Mouse (Mus musculus) heart, postnatal 36 days (tissue): ENCODE data around the gene Padi4. TPM values are rescaled to one million over a fixed set of nuclear protein-coding genes. Genes with fewer than 3 reads are reported as not detected.

Experiments used
- DNase-seq, 2 experiments: peaks; one replicate each; pipeline ENCODE4 v3.0.0; 2021 to 2022
- intact Hi-C: fragments of 180-260 bp; cut with DNase I; formaldehyde crosslinking; loops from one replicate; pipeline ENCODE4 v1.15.1; 2025
- microRNA-seq, 2 experiments: library from miRNA; unstranded; fragments of <30 nt; microRNA quantifications; one replicate each; pipeline ENCODE4 v1.2.0; 2021; ENCODE audit warnings: borderline number of aligned reads in 2 of 2
- total RNA-seq, 2 experiments: library from RNA; stranded (reverse); gene quantifications; 2 replicates each; pipeline ENCODE4 v1.2.3; 2021

The Padi4 gene
- total RNA-seq, 2 experiments from 2014 or later, result 0.60 to 0.86 TPM

DNA sequence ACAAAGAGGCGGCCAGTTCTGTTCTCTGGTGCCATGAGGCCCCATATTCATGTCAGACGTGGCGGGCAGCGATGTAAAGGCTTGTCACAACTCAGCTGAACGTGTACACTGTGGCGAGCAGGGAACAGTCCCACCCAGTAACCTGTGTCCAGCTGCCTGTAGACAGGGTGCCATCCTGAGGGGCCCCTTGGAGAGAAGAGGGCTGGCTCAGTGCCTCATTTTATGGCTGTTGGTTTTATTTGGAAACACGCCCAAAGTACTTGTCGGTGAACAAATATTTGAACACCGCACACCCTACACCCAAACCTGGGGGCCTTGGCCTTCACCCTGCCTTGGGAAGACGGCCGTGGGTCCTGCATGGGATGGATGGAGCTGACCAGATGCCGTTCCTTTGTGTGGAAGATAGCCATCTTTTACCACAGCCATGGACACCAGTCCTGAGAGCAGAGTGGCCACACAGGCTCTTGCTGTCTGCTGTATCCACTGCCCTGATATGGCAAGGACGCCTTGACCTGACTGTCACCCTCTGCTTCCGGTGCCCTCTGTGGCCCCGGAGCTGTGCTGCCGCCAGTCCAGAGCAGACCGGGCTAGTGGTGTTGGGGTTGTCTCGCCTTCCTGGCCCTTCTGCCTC, 65.6 kb downstream of the Padi4 start:
- intact Hi-C loops, result no loop called here
- no peak for DNase-seq

DNA sequence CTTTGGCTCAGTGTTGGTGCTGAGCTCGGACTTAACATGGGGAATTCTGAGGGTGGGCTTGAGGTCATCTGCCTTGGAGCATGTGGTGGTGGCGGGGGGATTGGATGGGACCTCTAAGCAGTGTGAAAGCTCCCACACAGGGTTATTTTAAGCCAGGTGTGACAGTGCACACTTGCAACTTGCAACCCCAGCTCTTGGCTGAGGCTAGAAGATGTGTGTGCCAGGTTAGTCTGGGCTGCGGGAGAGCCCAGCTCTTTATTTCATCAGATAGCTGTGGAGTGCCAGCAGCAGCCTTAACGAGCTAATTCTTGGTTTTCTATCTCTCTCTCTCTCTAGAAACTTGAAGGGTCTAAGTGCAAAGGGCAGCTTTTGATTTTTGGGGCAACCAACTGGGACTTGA, 66.4 kb downstream of the Padi4 start:
- intact Hi-C loops, result no loop called here
- no peak for DNase-seq

DNA sequence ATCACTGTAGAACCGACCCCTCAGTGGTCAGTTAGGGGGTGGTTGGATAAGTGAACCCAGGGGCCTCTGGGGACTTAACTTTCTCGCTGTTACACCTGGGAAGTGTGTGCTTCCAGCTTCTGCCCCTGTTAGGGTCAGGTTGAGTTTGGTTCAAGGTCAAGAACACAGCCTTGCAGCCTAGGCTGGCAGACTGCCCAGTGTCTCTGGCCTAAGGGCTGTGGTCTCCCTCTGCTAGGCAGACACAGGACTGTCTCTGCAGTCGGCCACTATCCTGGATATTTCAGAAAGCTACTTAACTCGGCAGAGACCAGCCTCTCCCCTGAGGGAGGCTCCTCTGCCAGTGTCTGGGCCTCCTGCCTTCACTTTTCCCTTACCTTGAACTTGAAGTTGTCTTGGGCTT, 69.9 kb downstream of the Padi4 start:
- intact Hi-C loops, result no loop called here
- no peak for DNase-seq

DNA sequence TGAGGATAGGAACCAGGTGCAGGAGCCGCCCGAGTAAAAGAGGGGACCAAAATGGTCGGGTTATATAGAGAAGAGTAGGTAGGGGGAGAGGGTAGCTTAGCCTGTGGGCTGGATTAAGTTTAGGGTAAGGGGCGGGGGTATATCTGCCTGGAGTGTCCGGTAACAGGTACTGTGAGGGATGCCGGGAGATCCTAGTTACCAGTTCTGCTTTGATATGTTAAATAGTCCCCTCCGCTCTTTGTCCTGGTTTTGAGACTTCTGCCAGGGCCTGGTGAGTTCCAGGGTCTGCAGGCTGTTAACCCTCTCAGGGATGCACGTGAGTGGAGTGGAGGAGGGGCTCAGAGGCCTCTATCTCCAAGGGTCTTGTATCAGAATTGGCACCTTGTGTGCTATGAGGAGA, 70.4 kb downstream of the Padi4 start:
- intact Hi-C loops, result no loop called here
- DNase-seq, result no peak

DNA sequence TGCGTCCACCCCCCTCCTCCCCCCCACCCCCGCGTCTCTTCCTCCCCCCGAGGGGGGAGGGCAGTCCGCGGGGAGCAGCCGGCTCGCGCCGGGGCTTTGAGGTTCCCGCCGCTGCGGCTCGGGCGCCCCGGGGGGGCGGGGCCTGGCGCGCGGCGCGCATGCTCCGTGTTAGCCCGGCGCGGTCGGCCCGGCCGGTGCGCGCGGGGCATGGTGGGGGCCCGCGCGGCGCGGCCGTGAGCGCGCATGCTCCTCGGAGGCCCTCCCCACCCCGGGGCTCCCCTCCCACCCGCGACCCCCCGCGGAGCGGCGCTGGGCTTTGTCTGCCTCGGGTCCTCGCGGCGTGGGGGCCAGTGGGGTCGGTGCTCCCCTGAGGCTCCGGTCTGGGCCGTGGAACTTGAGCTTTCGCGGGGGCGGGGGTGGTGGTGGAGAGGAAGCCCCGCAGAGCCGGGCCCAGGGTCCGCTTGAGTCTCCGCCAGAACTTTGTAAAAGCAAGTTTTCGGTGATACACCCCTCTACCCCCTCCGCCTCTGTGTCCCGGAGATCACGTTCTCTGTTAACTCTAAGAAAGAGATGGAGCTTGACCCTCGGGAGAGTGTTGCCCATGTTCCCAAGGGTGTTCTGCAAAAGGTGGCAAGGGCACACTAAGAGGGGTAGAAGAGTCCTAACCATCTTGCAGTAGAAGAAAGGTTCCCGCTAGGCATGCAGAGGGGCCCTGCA, 71.3 kb downstream of the Padi4 start:
- DNase-seq, result peak; percentile 86 to 89
- intact Hi-C loops, result no loop called here

DNA sequence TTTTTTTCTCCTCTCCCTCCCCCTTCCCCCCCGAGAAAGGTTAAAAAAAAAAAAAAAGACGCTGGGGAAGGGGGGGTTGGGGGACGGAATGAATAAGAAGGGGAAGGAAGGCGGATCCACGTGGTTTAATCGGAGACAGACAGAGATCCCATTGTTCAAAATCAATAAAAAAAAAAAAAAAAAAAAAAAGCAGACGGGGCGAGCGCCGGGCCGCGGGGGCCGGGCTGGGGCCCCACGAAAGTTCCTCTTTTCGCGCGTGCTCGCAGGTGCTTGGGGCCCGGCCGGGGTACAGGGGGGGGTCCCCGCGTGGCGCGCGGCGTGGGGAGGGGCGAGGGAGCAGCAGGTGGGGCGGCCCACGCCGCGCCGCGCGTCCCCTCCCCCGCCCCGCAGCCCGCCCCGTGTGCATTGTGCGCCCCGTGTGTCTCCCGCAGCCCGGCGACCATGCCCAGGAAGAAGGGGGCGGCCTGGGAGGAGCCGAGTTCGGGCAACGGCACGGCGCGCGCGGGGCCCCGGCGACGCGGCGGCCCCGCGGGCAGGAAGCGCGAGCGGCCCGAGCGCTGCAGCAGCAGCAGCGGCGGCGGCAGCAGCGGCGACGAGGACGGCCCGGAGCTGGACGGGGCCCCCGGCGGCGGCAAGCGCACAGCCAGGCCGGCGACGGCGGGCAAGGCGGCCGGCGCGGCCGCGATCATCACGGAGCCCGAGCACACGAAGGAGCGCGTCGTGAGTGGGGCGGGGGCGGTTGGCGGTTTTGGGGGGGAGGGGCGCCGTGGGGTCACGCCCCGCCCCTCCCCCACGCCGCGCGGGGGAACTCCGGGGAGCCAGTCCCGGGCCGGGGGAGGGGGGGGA, 72.1 kb downstream of the Padi4 start:
- intact Hi-C loops, result loop anchor here (2.0 kb wide), 1 partner anchor 21 kb away; no protein-coding TSS in a partner anchor
- peak; percentile 25 to 55 for DNase-seq

DNA sequence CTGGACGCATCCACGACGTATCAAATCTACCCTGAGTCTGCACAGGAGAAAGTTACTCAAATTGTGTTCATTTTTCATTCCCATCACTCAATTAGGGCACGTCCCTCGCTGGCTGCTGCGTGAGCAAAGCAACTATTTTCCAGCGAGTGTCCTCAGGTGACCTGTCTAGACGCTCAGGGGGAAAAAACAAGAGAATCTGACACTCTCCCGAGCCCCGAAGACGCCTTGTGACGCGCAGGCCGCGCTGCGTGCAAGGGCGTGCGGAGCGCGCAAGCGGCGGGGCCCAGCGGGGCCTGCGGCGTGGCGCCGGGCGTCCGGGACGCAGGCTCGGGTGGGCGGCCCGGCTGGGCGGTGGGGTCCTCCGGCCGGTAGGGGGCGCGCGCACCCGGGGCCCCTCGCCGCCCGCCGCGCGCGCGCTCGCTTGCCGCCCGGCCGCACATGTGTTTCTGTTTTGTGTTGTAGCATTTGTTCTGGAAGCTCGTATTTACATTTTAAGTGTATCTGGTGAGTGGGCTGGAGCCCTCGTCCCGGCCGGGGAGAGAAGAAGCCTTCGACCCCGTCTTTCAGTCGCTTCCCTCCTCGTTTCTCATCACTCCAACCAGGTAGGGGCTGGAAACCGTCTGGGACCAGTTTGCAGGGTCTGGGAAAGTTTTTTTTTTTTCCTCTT, 72.9 kb downstream of the Padi4 start:
- intact Hi-C loops, result loop anchor here (2.0 kb wide), 1 partner anchor 20 kb away; no protein-coding TSS in a partner anchor
- DNase-seq, result peak; percentile 85 to 86

DNA sequence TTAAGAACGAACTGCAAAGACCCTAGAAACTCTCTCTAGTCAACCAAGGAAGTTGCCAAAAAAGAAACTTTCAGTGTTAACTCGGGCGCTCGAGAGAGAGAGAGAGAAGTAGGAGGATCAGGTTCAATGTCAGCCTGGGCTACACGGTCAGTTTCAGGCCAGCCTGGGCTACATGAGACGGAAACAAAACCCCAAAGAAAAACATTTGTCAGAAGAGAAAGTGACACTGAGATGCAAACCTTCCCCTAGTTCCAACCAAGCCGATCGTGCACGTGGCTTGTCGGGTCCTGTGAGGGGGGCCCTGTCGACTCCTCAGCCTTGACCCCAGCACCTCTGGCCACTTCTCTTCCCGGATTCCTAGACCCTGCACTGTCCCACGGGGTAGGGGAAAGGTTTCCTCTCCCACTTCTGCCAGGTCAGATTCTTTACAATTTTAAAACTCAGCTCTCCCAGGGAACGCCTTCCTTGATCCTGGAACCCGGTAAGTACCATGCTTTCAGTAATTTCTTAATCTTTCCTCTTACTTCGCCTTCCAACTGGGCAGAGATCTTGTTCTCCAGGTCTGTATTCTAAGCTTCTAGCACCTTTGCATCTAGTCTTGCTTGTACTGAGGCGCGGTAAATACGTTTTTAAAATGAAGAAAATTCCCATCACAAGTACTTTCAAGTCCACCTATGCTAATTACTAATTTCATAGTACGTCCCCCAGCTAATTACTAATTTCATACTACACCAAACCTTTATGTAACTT, 73.6 kb downstream of the Padi4 start, which contains the start of gene Rcc2:
TSS of gene Rcc2 (plus strand) at position 273 of the 750 bp plus-strand sequence.
- intact Hi-C loops, result loop anchor here (2.0 kb wide), 1 partner anchor 20 kb away; no protein-coding TSS in a partner anchor

DNA sequence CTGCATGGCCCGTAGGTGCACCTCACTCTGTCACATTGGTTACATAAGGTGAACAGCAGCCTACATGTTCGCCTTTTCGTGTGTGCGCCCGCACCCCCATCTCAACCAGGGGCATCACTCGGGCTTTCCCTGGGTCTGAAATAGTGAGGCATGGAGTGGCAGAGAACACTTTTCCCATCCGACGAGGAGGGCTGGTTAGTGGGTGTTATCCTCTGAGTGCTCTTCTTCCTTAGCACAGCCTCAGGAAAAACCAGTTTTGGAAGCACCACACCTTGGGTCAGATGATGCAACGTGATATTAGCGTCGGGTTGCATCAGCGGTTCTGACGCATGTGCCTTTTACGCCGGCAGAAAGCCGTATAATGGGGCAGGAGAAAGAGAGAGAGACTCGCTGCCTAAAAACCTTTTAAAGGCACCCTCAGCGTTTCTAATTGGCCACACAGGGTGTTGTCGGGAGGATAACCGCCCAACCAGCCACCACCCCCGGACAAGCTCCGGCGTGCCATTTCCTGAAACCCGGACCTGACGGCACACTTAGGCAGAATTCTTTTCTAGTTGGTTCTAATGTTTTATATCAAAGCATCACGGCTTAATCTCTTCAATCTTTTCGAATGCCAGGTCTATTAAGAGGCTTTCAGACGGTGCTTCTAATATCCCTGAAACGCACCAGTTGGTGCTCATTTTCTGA, 74.5 kb downstream of the Padi4 start:
- peak; percentile 69 to 72 for DNase-seq
- intact Hi-C loops, result loop anchor here (2.0 kb wide), 1 partner anchor 19 kb away; no protein-coding TSS in a partner anchor

More for the DNA sequence above, 73.6 kb downstream of the Padi4 start, which contains the start of gene Rcc2:
- DNase-seq, result no peak

Small RNA genes within 50 kb of the gene (microRNA-seq; reads per million reads assigned to microRNA genes)
- 0 reads per million in 2 experiments for gene Gm25951

Other genes with a start within 250 kb of the Padi4 start
- gene Arhgef10l, start 108.2 kb downstream of the Padi4 start, total RNA-seq, result 10 to 100 TPM; 62.5 to 65.0 TPM
- 10 to 100 TPM; 14.0 to 14.8 TPM for gene Rcc2, start 73.7 kb downstream of the Padi4 start, total RNA-seq
- not detected for gene Padi6, start 31.6 kb downstream of the Padi4 start, total RNA-seq
- gene Padi3, start 36.4 kb upstream of the Padi4 start, total RNA-seq, result under 1 TPM; 0.14 to 0.19 TPM
- gene Padi1, start 71.5 kb upstream of the Padi4 start, total RNA-seq, result not detected
- 1 to 10 TPM in 1 of 2 experiments, under 1 TPM in 1; 0.56 to 1.0 TPM for gene Padi2, start 132.1 kb upstream of the Padi4 start, total RNA-seq
- 1,000 to 10,000 TPM; 1,261 to 1,268 TPM for gene Sdhb, start 187.0 kb upstream of the Padi4 start, total RNA-seq
- gene Atp13a2, start 212.6 kb upstream of the Padi4 start, total RNA-seq, result 10 to 100 TPM; 16.5 to 17.3 TPM
- gene Mfap2, start 236.2 kb upstream of the Padi4 start, total RNA-seq, result 1 to 10 TPM; 4.0 to 4.3 TPM